Mouse (Mus musculus) brain, embryonic 14.5 days (tissue): ENCODE results near the gene Shb.

Experiments
- CTCF ChIP-seq: fragments of 200-500 bp; IDR thresholded peaks from 2 replicates; pipeline ENCODE4 v1.5.1; 2012; ENCODE audit warnings: inconsistent platforms, mild to moderate bottlenecking, moderate library complexity, borderline replicate concordance; ENCODE audit not compliant: insufficient read depth, insufficient read length; ENCODE audit errors: extremely low read depth
- POLR2A ChIP-seq: fragments of 200-500 bp; IDR thresholded peaks from 2 replicates; pipeline ENCODE4 v1.6.1; 2012; ENCODE audit warnings: mild to moderate bottlenecking, inconsistent platforms, borderline replicate concordance; ENCODE audit not compliant: poor library complexity, insufficient read depth, insufficient read length, severe bottlenecking; ENCODE audit errors: extremely low read depth

GRCm38 (mm10) chr4:45392994-45393393, 139.3 kb downstream of the Shb start:
- TF ChIP-seq CTCF (no peak), POLR2A (no peak)
